Mouse (Mus musculus) embryonic facial prominence, embryonic 13.5 days (tissue): ENCODE results near the gene 1700025G04Rik. TPM values are rescaled to one million over a fixed set of nuclear protein-coding genes. Genes with fewer than 3 reads are reported as not detected.

ENCODE experiments used
- ATAC-seq: fragments of 200-750 bp; cut with Nextera tagmentation; 2 replicates; pipeline ENCODE4 v1.8.0; 2017; ENCODE audit warnings: low read depth; ENCODE audit not compliant: insufficient number of reproducible peaks, insufficient read depth, low FRiP score, low TSS enrichment
- H3K27ac ChIP-seq: fragments of 300-500 bp; sonication (generic); 2 replicates; pipeline ENCODE4 v1.5.1; 2015; ENCODE audit warnings: moderate library complexity, mild to moderate bottlenecking, inconsistent platforms
- H3K27me3 ChIP-seq: fragments of 300-500 bp; sonication (generic); 2 replicates; pipeline ENCODE4 v1.6.1; 2015; ENCODE audit warnings: mild to moderate bottlenecking, inconsistent platforms
- H3K36me3 ChIP-seq: fragments of 300-500 bp; sonication (generic); 2 replicates; pipeline ENCODE4 v1.6.1; 2015; ENCODE audit warnings: mild to moderate bottlenecking, inconsistent platforms
- H3K4me1 ChIP-seq: fragments of 300-500 bp; sonication (generic); 2 replicates; pipeline ENCODE4 v1.6.1; 2015; ENCODE audit warnings: inconsistent platforms
- H3K4me2 ChIP-seq: fragments of 300-500 bp; sonication (generic); 2 replicates; pipeline ENCODE4 v1.6.1; 2015; ENCODE audit warnings: moderate library complexity, mild to moderate bottlenecking, inconsistent platforms
- H3K4me3 ChIP-seq: fragments of 300-500 bp; sonication (generic); 2 replicates; pipeline ENCODE4 v1.5.1; 2015; ENCODE audit warnings: mild to moderate bottlenecking, inconsistent platforms
- H3K9ac ChIP-seq: fragments of 300-500 bp; sonication (generic); 2 replicates; pipeline ENCODE4 v1.6.1; 2015; ENCODE audit warnings: mild to moderate bottlenecking, inconsistent platforms
- H3K9me3 ChIP-seq: fragments of 300-500 bp; sonication (generic); 2 replicates; pipeline ENCODE4 v1.6.1; 2016; ENCODE audit warnings: inconsistent platforms
- WGBS: fragments of 180-500 bp; shearing (Covaris S2); methylation state at CpG from one replicate; pipeline ENCODE4 v1.1.7; 2015; ENCODE audit warnings: mixed read lengths; 5-methylcytosine and 5-hydroxymethylcytosine counted together
- polyA plus RNA-seq: library from polyadenylated mRNA; unstranded; fragments of >200 nt; fragmentation: Nextera tagmentation; extraction: Ambion mirVana; gene quantifications from 2 replicates; pipeline ENCODE4 v1.2.1, GENCODE M21; 2015

The 1700025G04Rik gene
- polyA plus RNA-seq, 1 experiment from 2014 or later = 38.9 TPM

- 90% methylated on average over 4 of the region's 4 CpGs for WGBS
- no peak overlapping the region for H3K27ac ChIP-seq
- H3K4me2 ChIP-seq = no peak overlapping the region
- H3K4me1 ChIP-seq = peaks cover 15% of the 10 kb centered on the region
- no peak overlapping the region for H3K9ac ChIP-seq
- H3K4me3 ChIP-seq = no peak overlapping the region
- no peaks in the 10 kb centered on the region; the same call in 1 of the 2 replicates for H3K36me3 ChIP-seq
- H3K27me3 ChIP-seq = no peaks in the 10 kb centered on the region
- 0 out of 2 replicates have a peak, but pooled peaks cover 3% of the 10 kb centered on the region for H3K9me3 ChIP-seq
- no peak for ATAC-seq
Measured at GRCm38 (mm10) chr1:152028718-152029117, 61.2 kb downstream of the 1700025G04Rik start.

DNA sequence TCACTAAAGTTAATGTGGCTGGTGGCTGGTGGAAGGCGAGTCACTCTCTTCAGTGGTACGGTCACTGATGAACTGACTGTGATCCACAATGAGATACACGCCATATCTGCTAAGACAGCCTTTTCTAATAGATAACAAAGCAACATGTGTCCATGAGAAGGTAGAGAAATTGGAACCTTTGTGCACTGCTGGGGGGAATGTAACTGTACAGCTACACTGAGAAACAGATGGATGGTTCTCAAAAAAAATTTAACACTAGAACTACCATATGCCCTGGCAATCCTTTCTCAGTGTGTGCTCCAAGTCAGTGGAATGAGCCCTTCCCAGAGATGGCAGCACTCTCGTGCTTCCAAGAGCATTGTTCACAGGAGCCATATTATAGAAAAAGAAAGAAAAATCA, 63.2 kb downstream of the 1700025G04Rik start:
- WGBS = 90% methylated on average over 4 of the region's 4 CpGs
- Histone ChIP-seq H3K9me3 (0 out of 2 replicates have a peak, but pooled peaks cover 4% of the 10 kb centered on the region), H3K27me3 (no peaks in the 10 kb centered on the region), H3K4me2 (no peak overlapping the region), H3K4me1 (peaks cover 17% of the 10 kb centered on the region), H3K9ac (no peak overlapping the region), H3K4me3 (no peak overlapping the region), H3K27ac (no peak overlapping the region), H3K36me3 (0 out of 2 replicates have a peak, but pooled peaks cover 3% of the 10 kb centered on the region)
- ATAC-seq = no peak

- H3K4me3 ChIP-seq = no peak overlapping the region
- no peak overlapping the region for H3K9ac ChIP-seq
- H3K36me3 ChIP-seq = 0 out of 2 replicates have a peak, but pooled peaks cover 3% of the 10 kb centered on the region
- H3K27ac ChIP-seq = no peak overlapping the region
- H3K9me3 ChIP-seq = 0 out of 2 replicates have a peak, but pooled peaks cover 4% of the 10 kb centered on the region
- H3K4me2 ChIP-seq = no peak overlapping the region
- WGBS = 87% methylated on average over 4 of the region's 4 CpGs
- no peak for ATAC-seq
- H3K27me3 ChIP-seq = no peaks in the 10 kb centered on the region
- H3K4me1 ChIP-seq = peaks cover 17% of the 10 kb centered on the region
Measured at GRCm38 (mm10) chr1:152025308-152025707, 64.6 kb downstream of the 1700025G04Rik start.

GRCm38 (mm10) chr1:152024019-152024787, 65.7 kb downstream of the 1700025G04Rik start:
- 0 out of 2 replicates have a peak, but pooled peaks have one; percentile 43 for ATAC-seq

GRCm38 (mm10) chr1:152020812-152021211, 69.1 kb downstream of the 1700025G04Rik start:
- Histone ChIP-seq H3K4me3 (no peak overlapping the region), H3K36me3 (0 out of 2 replicates have a peak, but pooled peaks cover 3% of the 10 kb centered on the region), H3K27ac (no peak overlapping the region), H3K9me3 (0 out of 2 replicates have a peak, but pooled peaks cover 4% of the 10 kb centered on the region), H3K27me3 (no peaks in the 10 kb centered on the region), H3K9ac (no peak overlapping the region), H3K4me1 (peaks cover 21% of the 10 kb centered on the region), H3K4me2 (no peak overlapping the region)
- ATAC-seq = no peak
- WGBS = 85% methylated on average over 6 of the region's 6 CpGs

More at GRCm38 (mm10) chr1:152024019-152024787, 65.7 kb downstream of the 1700025G04Rik start:
- Histone ChIP-seq H3K4me3 (no peak overlapping the region), H3K4me2 (0 out of 2 replicates have a peak overlapping the region, but pooled peaks have one; percentile 1), H3K36me3 (0 out of 2 replicates have a peak, but pooled peaks cover 3% of the 10 kb centered on the region), H3K27me3 (no peaks in the 10 kb centered on the region), H3K9me3 (0 out of 2 replicates have a peak, but pooled peaks cover 4% of the 10 kb centered on the region), H3K27ac (no peak overlapping the region; the same call in 1 of the 2 replicates), H3K4me1 (peaks cover 20% of the 10 kb centered on the region), H3K9ac (no peak overlapping the region)
- 56% methylated on average over 18 of the region's 18 CpGs for WGBS

GRCm38 (mm10) chr1:152020070-152020469, 69.9 kb downstream of the 1700025G04Rik start:
- no peak overlapping the region for H3K4me3 ChIP-seq
- no peak overlapping the region for H3K4me2 ChIP-seq
- ATAC-seq = no peak
- H3K4me1 ChIP-seq = peaks cover 19% of the 10 kb centered on the region
- 0 out of 2 replicates have a peak, but pooled peaks cover 4% of the 10 kb centered on the region for H3K9me3 ChIP-seq
- H3K27me3 ChIP-seq = no peaks in the 10 kb centered on the region
- H3K36me3 ChIP-seq = 0 out of 2 replicates have a peak, but pooled peaks cover 3% of the 10 kb centered on the region
- H3K27ac ChIP-seq = no peak overlapping the region
- 86% methylated on average over 5 of the region's 5 CpGs for WGBS
- H3K9ac ChIP-seq = no peak overlapping the region

GRCm38 (mm10) chr1:152019196-152019595, 70.7 kb downstream of the 1700025G04Rik start:
- no peak overlapping the region for H3K9ac ChIP-seq
- H3K36me3 ChIP-seq = 0 out of 2 replicates have a peak, but pooled peaks cover 3% of the 10 kb centered on the region
- H3K4me1 ChIP-seq = peaks cover 10% of the 10 kb centered on the region
- WGBS = 27% methylated on average over 5 of the region's 5 CpGs
- no peak overlapping the region for H3K27ac ChIP-seq
- H3K4me3 ChIP-seq = no peak overlapping the region
- 0 out of 2 replicates have a peak, but pooled peaks cover 4% of the 10 kb centered on the region for H3K9me3 ChIP-seq
- no peaks in the 10 kb centered on the region for H3K27me3 ChIP-seq
- no peak for ATAC-seq
- H3K4me2 ChIP-seq = no peak overlapping the region

- no peak overlapping the region for H3K9ac ChIP-seq
- peaks cover 4% of the 10 kb centered on the region; the same call in 1 of the 2 replicates for H3K4me1 ChIP-seq
- H3K27ac ChIP-seq = no peak overlapping the region
- no peaks in the 10 kb centered on the region for H3K27me3 ChIP-seq
- H3K9me3 ChIP-seq = 0 out of 2 replicates have a peak, but pooled peaks cover 4% of the 10 kb centered on the region
- WGBS = 84% methylated on average over 3 of the region's 3 CpGs
- no peak overlapping the region for H3K4me3 ChIP-seq
- H3K4me2 ChIP-seq = no peak overlapping the region
- no peak for ATAC-seq
- H3K36me3 ChIP-seq = 0 out of 2 replicates have a peak, but pooled peaks cover 3% of the 10 kb centered on the region
Measured at GRCm38 (mm10) chr1:152018322-152018721, 71.6 kb downstream of the 1700025G04Rik start.

GRCm38 (mm10) chr1:152016663-152017062, 73.3 kb downstream of the 1700025G04Rik start:
- Histone ChIP-seq H3K4me3 (no peak overlapping the region), H3K9me3 (no peaks in the 10 kb centered on the region), H3K36me3 (no peaks in the 10 kb centered on the region), H3K27me3 (no peaks in the 10 kb centered on the region), H3K4me2 (no peak overlapping the region), H3K9ac (no peak overlapping the region), H3K4me1 (peaks cover 4% of the 10 kb centered on the region; the same call in 1 of the 2 replicates), H3K27ac (no peak overlapping the region)
- 89% methylated on average over 3 of the region's 3 CpGs for WGBS
- no peak for ATAC-seq

DNA sequence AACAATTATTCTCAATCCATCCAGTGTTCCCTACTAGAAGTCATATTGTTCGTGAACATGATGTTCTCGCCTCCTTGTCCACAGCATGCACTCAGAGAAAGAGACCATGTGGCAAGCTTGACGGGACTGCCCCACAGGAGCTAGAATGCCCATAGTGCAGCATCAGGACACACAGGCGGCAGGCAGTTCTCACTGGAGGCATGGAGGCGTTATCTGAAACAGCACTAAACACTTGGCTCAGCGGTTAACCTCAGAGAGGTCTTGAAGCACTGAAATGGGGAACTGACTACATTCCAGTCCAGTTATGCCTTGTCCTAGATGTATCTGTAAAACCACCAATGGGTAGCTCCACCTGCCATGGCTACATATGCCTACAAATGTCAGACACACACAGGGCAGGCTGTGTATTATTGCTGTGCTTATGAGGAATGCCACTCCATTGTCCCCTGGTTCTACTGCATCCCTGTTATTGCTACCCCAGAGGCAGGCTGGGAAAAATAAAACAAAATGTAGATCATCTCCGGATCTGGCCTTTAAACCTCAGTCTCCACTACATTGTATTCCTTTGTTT, 74.3 kb downstream of the 1700025G04Rik start:
- Histone ChIP-seq H3K9me3 (no peaks in the 10 kb centered on the region), H3K4me3 (no peak overlapping the region), H3K4me1 (peaks cover 5% of the 10 kb centered on the region; the same call in 1 of the 2 replicates), H3K4me2 (no peak overlapping the region), H3K36me3 (no peaks in the 10 kb centered on the region), H3K9ac (no peak overlapping the region), H3K27me3 (no peaks in the 10 kb centered on the region), H3K27ac (no peak overlapping the region)
- 84% methylated on average over 7 of the region's 7 CpGs for WGBS
- ATAC-seq = no peak

GRCm38 (mm10) chr1:152011741-152012140, 78.2 kb downstream of the 1700025G04Rik start:
- H3K4me1 ChIP-seq = 0 out of 2 replicates have a peak, but pooled peaks cover 10% of the 10 kb centered on the region
- H3K4me2 ChIP-seq = no peak overlapping the region
- no peaks in the 10 kb centered on the region for H3K9me3 ChIP-seq
- H3K9ac ChIP-seq = no peak overlapping the region
- ATAC-seq = no peak
- no peak overlapping the region for H3K4me3 ChIP-seq
- peaks cover 4% of the 10 kb centered on the region; the same call in 1 of the 2 replicates for H3K36me3 ChIP-seq
- H3K27me3 ChIP-seq = no peaks in the 10 kb centered on the region
- 86% methylated on average over 5 of the region's 5 CpGs for WGBS
- no peak overlapping the region for H3K27ac ChIP-seq
